Mouse (Mus musculus) ES-Bruce4 (cell line): ENCODE results near the gene Rundc1.

Source experiments
- CTCF ChIP-seq: IDR thresholded peaks from one replicate; pipeline ENCODE4 v1.8.1; 2011; ENCODE audit warnings: low read depth, low read length
- EP300 ChIP-seq: IDR thresholded peaks from 2 replicates; pipeline ENCODE4 v1.6.1; 2011; ENCODE audit warnings: low read depth, low read length; ENCODE audit not compliant: insufficient read depth
- POLR2A ChIP-seq: IDR thresholded peaks from one replicate; pipeline ENCODE4 v1.8.1; 2011; ENCODE audit warnings: low read length; ENCODE audit not compliant: insufficient read depth

DNA sequence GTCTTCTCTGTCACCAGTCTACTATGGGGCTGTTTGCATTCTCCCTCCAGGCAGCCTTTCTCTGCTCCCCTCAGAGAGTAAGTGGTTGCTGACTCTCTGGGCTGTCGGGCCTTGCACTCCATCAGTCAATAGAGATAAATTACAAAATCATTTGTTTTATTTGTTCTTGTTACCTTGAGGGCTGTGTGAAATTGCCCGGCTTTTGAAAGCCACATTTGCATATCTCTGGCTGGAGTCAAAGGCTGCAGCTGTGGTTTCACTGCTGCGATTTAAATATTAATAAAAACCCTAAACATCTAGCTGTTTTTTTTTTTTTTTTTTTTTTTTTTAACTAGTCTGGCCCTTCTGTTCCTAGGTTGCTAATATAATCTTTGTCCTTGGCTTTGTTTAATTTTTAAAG, 58.9 kb downstream of the Rundc1 start:
- TF ChIP-seq POLR2A = no peak
- TF ChIP-seq CTCF = no peak
- no peak for TF ChIP-seq EP300
